In the genomic region with DNA sequence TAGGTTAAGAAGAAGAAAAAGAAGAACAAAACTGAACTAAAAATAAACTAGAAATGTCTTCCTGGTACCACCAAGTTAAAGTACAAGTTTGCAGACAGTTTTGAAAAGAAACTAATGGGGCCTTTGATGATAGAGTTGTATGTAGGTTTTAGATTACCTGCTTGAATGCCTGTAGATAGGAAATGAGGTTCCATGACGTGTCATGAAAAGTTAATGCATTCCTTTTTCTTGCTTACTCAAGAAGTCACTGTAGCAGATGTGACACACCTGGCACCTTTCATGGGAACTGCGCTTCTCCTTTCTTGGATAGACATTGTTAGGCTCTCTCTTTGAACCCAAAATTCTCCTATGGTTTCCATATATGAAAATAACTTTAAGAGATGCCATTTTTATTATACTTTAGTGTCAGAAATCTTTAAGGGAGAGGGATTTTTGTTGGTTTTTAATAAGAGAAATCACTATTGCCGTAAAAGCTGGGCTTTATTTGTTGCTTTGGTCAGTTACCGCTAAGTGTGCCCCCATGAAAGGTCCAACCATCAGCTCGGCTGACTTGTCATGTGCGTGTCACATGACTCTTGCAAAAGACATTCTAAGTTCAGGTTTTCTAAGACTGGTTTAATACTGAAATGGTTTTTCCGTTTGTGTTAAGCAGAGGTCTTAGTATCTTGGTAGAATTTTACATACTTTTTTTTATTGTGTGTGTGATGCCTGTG, we compare ENCODE assay signal across 8 mouse cellular contexts. TPM values are rescaled to one million over a fixed set of nuclear protein-coding genes. Genes with fewer than 3 reads are reported as not detected.
DNase-seq lines count a peak whose midpoint lies in the region; ATAC-seq and TF ChIP-seq lines count a peak whose summit lies in the region.

No protein-coding gene starts in this region.

- intact Hi-C loops in heart, postnatal 25 days (cut with DNase I): loop anchor here (5.0 kb wide), 1 partner anchor 130 kb away; a partner anchor contains a TSS

- H3K4me1 ChIP-seq in heart, embryonic 12.5 days (replicated peaks): peaks cover 37% of the 10 kb centered on the region
- peaks cover 27% of the 10 kb centered on the region for H3K4me1 ChIP-seq in embryonic facial prominence, embryonic 10.5 days
- peaks cover 12% of the 10 kb centered on the region for H3K4me1 ChIP-seq in intestine, postnatal 0 days (replicated peaks; ENCODE audit: control insufficient read depth, insufficient read depth, low read length)
- H3K4me1 ChIP-seq in lung, postnatal 0 days (ENCODE audit: insufficient read depth, low read depth, low read length): peaks cover 16% of the 10 kb centered on the region; the same call in 1 of the 2 replicates

- H3K36me3 ChIP-seq in heart, embryonic 12.5 days: 0 out of 2 replicates have a peak, but pooled peaks cover 4% of the 10 kb centered on the region
- peaks cover 10% of the 10 kb centered on the region for H3K36me3 ChIP-seq in embryonic facial prominence, embryonic 10.5 days (replicated peaks)
- H3K36me3 ChIP-seq in intestine, postnatal 0 days (ENCODE audit: control insufficient read depth, insufficient read depth): no peaks in the 10 kb centered on the region
- H3K36me3 ChIP-seq in lung, postnatal 0 days (ENCODE audit: insufficient read depth, low read length): no peaks in the 10 kb centered on the region

- H3K4me2 ChIP-seq in heart, embryonic 12.5 days: peak overlapping the region; percentile 82
- H3K4me2 ChIP-seq in intestine, postnatal 0 days (replicated peaks; ENCODE audit: low read depth): peak overlapping the region; percentile 66
- peak overlapping the region; percentile 62 for H3K4me2 ChIP-seq in lung, postnatal 0 days (replicated peaks; ENCODE audit: low read depth, low read length)

- TF ChIP-seq CTCF in intestine, postnatal 0 days (IDR thresholded peaks at IDR 0.05; ENCODE audit: low read depth): no peak
- TF ChIP-seq CTCF in lung, postnatal 0 days (IDR thresholded peaks at IDR 0.05): no peak

- H3K9me3 ChIP-seq in heart, embryonic 12.5 days (replicated peaks): no peaks in the 10 kb centered on the region
- H3K9me3 ChIP-seq in embryonic facial prominence, embryonic 10.5 days: no peaks in the 10 kb centered on the region
- H3K9me3 ChIP-seq in intestine, postnatal 0 days (ENCODE audit: control insufficient read depth): no peaks in the 10 kb centered on the region
- H3K9me3 ChIP-seq in lung, postnatal 0 days (ENCODE audit: low read length): no peaks in the 10 kb centered on the region

- H3K27ac ChIP-seq in heart, embryonic 12.5 days (ENCODE audit: poor library complexity, severe bottlenecking): peak overlapping the region; percentile 98
- H3K27ac ChIP-seq in embryonic facial prominence, embryonic 10.5 days (replicated peaks): peak overlapping the region; percentile 94
- peak overlapping the region; percentile 100 for H3K27ac ChIP-seq in intestine, postnatal 0 days (ENCODE audit: low read depth, low read length)
- peak overlapping the region; percentile 100 for H3K27ac ChIP-seq in lung, postnatal 0 days (ENCODE audit: low read length)

- WGBS in heart, embryonic 12.5 days: 44% methylated on average over 7 of the region's 7 CpGs
- WGBS in embryonic facial prominence, embryonic 10.5 days: 63% methylated on average over 7 of the region's 7 CpGs
- WGBS in intestine, postnatal 0 days: 15% methylated on average over 7 of the region's 7 CpGs
- WGBS in lung, postnatal 0 days: 20% methylated on average over 7 of the region's 7 CpGs

- no peak for ATAC-seq in heart, embryonic 12.5 days (ENCODE audit: insufficient number of reproducible peaks, low FRiP score)
- ATAC-seq in intestine, postnatal 0 days: no peak
- no peak for ATAC-seq in lung, postnatal 0 days

- H3K27me3 ChIP-seq in heart, embryonic 12.5 days (replicated peaks): no peaks in the 10 kb centered on the region
- no peaks in the 10 kb centered on the region for H3K27me3 ChIP-seq in embryonic facial prominence, embryonic 10.5 days (replicated peaks; ENCODE audit: low read depth, poor library complexity, severe bottlenecking)
- H3K27me3 ChIP-seq in intestine, postnatal 0 days (replicated peaks; ENCODE audit: control insufficient read depth, insufficient read depth, low read length): no peaks in the 10 kb centered on the region
- no peaks in the 10 kb centered on the region for H3K27me3 ChIP-seq in lung, postnatal 0 days (replicated peaks; ENCODE audit: insufficient read depth, low read length)

- DNase-seq in heart, postnatal 25 days (ENCODE audit: low spot score): no peak
- DNase-seq in embryonic facial prominence, embryonic 10.5 days (ENCODE audit: low spot score): no peak
- peak; percentile 41 for DNase-seq in lung, postnatal 0 days (ENCODE audit: low spot score)
- no peak for DNase-seq in urinary bladder, postnatal 14 days (ENCODE audit: low spot score)
- DNase-seq in adrenal gland, postnatal 25 days: no peak
- DNase-seq in urinary bladder, postnatal 36 days (ENCODE audit: low spot score in 2 of 2): no peak

- peak overlapping the region; percentile 68 for H3K4me3 ChIP-seq in heart, embryonic 12.5 days
- peak overlapping the region; percentile 79 for H3K4me3 ChIP-seq in embryonic facial prominence, embryonic 10.5 days
- H3K4me3 ChIP-seq in intestine, postnatal 0 days (ENCODE audit: low read depth, low read length): peak overlapping the region; percentile 100
- H3K4me3 ChIP-seq in lung, postnatal 0 days (ENCODE audit: low read depth, low read length): peak overlapping the region; percentile 100

- TF ChIP-seq EP300 in lung, postnatal 0 days (IDR thresholded peaks at IDR 0.05): no peak; the same call in 1 of the 2 replicates

- H3K9ac ChIP-seq in heart, embryonic 12.5 days: peak overlapping the region; percentile 95
- H3K9ac ChIP-seq in intestine, postnatal 0 days (ENCODE audit: low read depth, low read length): peak overlapping the region; percentile 100
- peak overlapping the region; percentile 100 for H3K9ac ChIP-seq in lung, postnatal 0 days (replicated peaks; ENCODE audit: low read depth)

RNA-seq across cellular contexts. Expression of a gene that starts 1.2 kb away (rescaled TPM):
- polyA plus RNA-seq in heart, embryonic 12.5 days (2016; fragmentation: Nextera tagmentation; extraction: Ambion mirVana): 233 and 237 TPM in 2 replicates
- total RNA-seq in heart, postnatal 25 days (2021): 100 to 1,000 TPM; 118 to 135 TPM
- polyA plus RNA-seq in embryonic facial prominence, embryonic 10.5 days (2016; fragmentation: Nextera tagmentation; extraction: Ambion mirVana): 198 and 205 TPM in 2 replicates
- 761 and 762 TPM in 2 replicates for polyA plus RNA-seq in intestine, postnatal 0 days (2015; fragmentation: Nextera tagmentation; extraction: Ambion mirVana)
- 244 and 267 TPM in 2 replicates for polyA plus RNA-seq in lung, postnatal 0 days (2015; fragmentation: Nextera tagmentation; extraction: Ambion mirVana)
- total RNA-seq in adrenal gland, postnatal 25 days (2021): 164 and 182 TPM in 2 replicates

RNA-seq across cellular contexts. Expression of a gene that starts 46.8 kb away (rescaled TPM):
- polyA plus RNA-seq in heart, embryonic 12.5 days (2016; fragmentation: Nextera tagmentation; extraction: Ambion mirVana): 36.1 and 39.5 TPM in 2 replicates
- total RNA-seq in heart, postnatal 25 days (2021): 10 to 100 TPM; 44.9 to 52.1 TPM
- polyA plus RNA-seq in embryonic facial prominence, embryonic 10.5 days (2016; fragmentation: Nextera tagmentation; extraction: Ambion mirVana): 43.6 and 46.9 TPM in 2 replicates
- polyA plus RNA-seq in intestine, postnatal 0 days (2015; fragmentation: Nextera tagmentation; extraction: Ambion mirVana): 6.3 and 6.5 TPM in 2 replicates
- 12.5 and 14.7 TPM in 2 replicates for polyA plus RNA-seq in lung, postnatal 0 days (2015; fragmentation: Nextera tagmentation; extraction: Ambion mirVana)
- total RNA-seq in adrenal gland, postnatal 25 days (2021): 27.8 and 33.2 TPM in 2 replicates
